Mouse (Mus musculus): Measurements from ENCODE around the gene Cobl. TPM values are rescaled to one million over a fixed set of nuclear protein-coding genes. Genes with fewer than 3 reads are reported as not detected.

Gene Cobl
- polyA plus RNA-seq, 1 experiment = 9.5 TPM

DNA sequence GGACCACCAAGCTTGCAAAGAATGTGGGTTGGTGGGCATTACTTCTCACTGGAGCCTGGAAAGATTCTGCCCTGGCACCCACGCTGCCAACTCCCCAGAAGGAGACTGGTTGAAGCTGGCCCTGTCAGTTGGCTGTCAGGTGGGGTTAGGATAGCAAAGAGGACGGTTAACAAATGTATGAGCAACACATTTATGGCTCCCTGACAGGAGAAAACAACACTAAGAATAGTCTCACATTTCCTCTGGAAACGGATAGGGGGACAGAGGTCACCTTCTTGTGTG lies 173.2 kb downstream of the Cobl start:
- Histone ChIP-seq H3K27me3 (ENCODE audit: control insufficient read depth, insufficient read depth, low read length) (no peaks in the 10 kb centered on the region), H3K4me3 (replicated peaks; ENCODE audit: insufficient read depth, low read depth, low read length) (no peak overlapping the region), H3K27ac (ENCODE audit: insufficient read depth, low read length) (no peak overlapping the region), H3K4me1 (ENCODE audit: control insufficient read depth, insufficient read depth, low read length) (no peaks in the 10 kb centered on the region)
- DNase-seq = no peak
- TF ChIP-seq POLR2A (IDR thresholded peaks at IDR 0.05; ENCODE audit: borderline replicate concordance, insufficient read depth, low read length) (no peak), CTCF (IDR thresholded peaks at IDR 0.05; ENCODE audit: borderline replicate concordance, insufficient read depth, low read depth, low read length) (no peak)
- WGBS = 9% methylated on average over 3 of the region's 3 CpGs

GRCm38 (mm10) chr11:12290911-12291653 lies 173.7 kb downstream of the Cobl start:
- TF ChIP-seq POLR2A (IDR thresholded peaks at IDR 0.05; ENCODE audit: borderline replicate concordance, insufficient read depth, low read length) (no peak), CTCF (IDR thresholded peaks at IDR 0.05; ENCODE audit: borderline replicate concordance, insufficient read depth, low read depth, low read length) (peak; percentile 55; the same call in 1 of the 2 replicates)
- no peak overlapping the region for H3K4me3 ChIP-seq (replicated peaks; ENCODE audit: insufficient read depth, low read depth, low read length)
- H3K27me3 ChIP-seq (ENCODE audit: control insufficient read depth, insufficient read depth, low read length) = no peaks in the 10 kb centered on the region
- WGBS = 40% methylated on average over 7 of the region's 7 CpGs
- peak; percentile 52 to 59 for DNase-seq
- H3K27ac ChIP-seq (ENCODE audit: insufficient read depth, low read length) = no peak overlapping the region
- H3K4me1 ChIP-seq (ENCODE audit: control insufficient read depth, insufficient read depth, low read length) = no peaks in the 10 kb centered on the region

DNA sequence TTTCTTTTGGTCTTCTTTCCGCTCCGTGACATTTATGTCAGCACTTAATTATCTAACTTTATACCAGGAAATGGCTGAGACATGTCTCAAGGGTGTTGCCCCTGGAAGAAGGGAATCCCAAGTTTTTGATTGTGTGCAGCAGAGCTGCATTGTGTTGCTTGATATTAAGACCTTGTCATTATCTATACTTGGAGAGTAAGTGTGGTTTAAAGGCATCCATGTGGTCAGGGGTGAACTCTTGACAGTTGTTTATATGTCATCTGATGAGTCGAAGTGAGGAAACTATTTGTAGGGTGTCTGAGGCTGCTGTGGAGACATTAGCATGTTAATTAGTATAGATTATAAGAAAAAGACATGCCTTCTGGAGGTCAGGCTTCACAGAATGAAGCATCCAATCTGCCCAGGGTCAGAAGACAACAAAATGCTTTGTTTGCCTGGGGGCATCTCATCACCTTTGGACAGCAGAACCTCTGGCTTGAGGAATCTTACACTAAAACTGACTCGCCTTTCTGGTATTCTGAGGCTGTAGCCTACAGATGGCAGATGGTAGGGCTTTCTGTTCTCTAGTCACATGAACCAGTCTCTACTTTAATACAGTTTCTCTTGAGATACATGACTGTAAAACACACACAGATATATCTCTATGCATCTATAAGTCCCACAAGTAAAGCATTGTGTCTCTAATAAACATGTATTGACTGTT lies 179.3 kb downstream of the Cobl start:
- Histone ChIP-seq H3K27ac (ENCODE audit: insufficient read depth, low read length) (no peak overlapping the region), H3K27me3 (ENCODE audit: control insufficient read depth, insufficient read depth, low read length) (no peaks in the 10 kb centered on the region), H3K4me3 (replicated peaks; ENCODE audit: insufficient read depth, low read depth, low read length) (no peak overlapping the region), H3K4me1 (ENCODE audit: control insufficient read depth, insufficient read depth, low read length) (no peaks in the 10 kb centered on the region)
- 90% methylated on average over 4 of the region's 4 CpGs for WGBS
- TF ChIP-seq POLR2A (IDR thresholded peaks at IDR 0.05; ENCODE audit: borderline replicate concordance, insufficient read depth, low read length) = no peak
- TF ChIP-seq CTCF (IDR thresholded peaks at IDR 0.05; ENCODE audit: borderline replicate concordance, insufficient read depth, low read depth, low read length) = no peak
- DNase-seq = no peak

DNA sequence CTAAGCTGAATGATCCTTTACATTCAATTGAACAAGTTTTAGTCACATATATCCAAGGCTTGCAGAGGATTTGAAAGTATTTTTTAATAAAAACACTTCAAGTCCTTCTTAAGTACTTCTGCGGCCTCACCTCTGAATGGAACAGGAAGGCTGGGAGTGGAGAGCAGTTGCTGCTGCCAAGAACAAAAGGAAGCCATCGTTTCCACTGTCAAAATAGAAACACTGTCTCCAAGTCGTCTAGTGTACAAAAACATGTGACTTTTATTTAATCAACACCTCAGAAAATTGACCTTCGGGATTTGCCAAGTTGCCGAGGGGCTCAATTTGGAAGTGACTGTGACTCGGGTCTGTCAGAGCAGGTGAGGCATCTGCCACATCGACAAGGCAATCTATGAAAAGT lies 184.0 kb downstream of the Cobl start:
- H3K27ac ChIP-seq (ENCODE audit: insufficient read depth, low read length) = no peak overlapping the region
- 47% methylated on average over 7 of the region's 7 CpGs for WGBS
- no peaks in the 10 kb centered on the region for H3K27me3 ChIP-seq (ENCODE audit: control insufficient read depth, insufficient read depth, low read length)
- H3K4me1 ChIP-seq (ENCODE audit: control insufficient read depth, insufficient read depth, low read length) = no peaks in the 10 kb centered on the region
- H3K4me3 ChIP-seq (replicated peaks; ENCODE audit: insufficient read depth, low read depth, low read length) = no peak overlapping the region
- TF ChIP-seq CTCF (IDR thresholded peaks at IDR 0.05; ENCODE audit: borderline replicate concordance, insufficient read depth, low read depth, low read length) = no peak
- no peak for TF ChIP-seq POLR2A (IDR thresholded peaks at IDR 0.05; ENCODE audit: borderline replicate concordance, insufficient read depth, low read length)
- no peak for DNase-seq

DNA sequence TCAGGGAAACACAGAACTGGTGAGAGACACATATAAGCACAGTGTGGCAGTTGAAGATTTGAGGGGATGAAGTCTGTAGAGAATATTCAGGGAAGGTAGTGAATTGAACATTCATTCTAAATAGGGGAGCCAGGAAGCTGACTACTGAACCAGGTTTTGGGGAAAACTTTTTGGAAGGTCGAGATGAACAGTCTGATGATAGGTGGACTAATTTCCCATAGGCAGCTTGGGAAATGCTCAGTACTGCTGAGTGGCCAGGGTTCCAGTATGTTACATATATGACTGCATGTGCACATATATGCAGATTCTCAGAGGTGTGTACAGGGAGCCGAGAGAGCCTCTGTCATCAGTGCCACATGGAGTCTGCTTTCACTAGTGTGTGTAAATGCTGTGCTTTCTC lies 190.5 kb downstream of the Cobl start:
- TF ChIP-seq CTCF (IDR thresholded peaks at IDR 0.05; ENCODE audit: borderline replicate concordance, insufficient read depth, low read depth, low read length) (no peak), POLR2A (IDR thresholded peaks at IDR 0.05; ENCODE audit: borderline replicate concordance, insufficient read depth, low read length) (no peak)
- DNase-seq = no peak
- H3K27me3 ChIP-seq (ENCODE audit: control insufficient read depth, insufficient read depth, low read length) = no peaks in the 10 kb centered on the region
- H3K27ac ChIP-seq (ENCODE audit: insufficient read depth, low read length) = no peak overlapping the region
- H3K4me1 ChIP-seq (ENCODE audit: control insufficient read depth, insufficient read depth, low read length) = no peaks in the 10 kb centered on the region
- 74% methylated on average over 2 of the region's 2 CpGs for WGBS
- no peak overlapping the region for H3K4me3 ChIP-seq (replicated peaks; ENCODE audit: insufficient read depth, low read depth, low read length)

DNA sequence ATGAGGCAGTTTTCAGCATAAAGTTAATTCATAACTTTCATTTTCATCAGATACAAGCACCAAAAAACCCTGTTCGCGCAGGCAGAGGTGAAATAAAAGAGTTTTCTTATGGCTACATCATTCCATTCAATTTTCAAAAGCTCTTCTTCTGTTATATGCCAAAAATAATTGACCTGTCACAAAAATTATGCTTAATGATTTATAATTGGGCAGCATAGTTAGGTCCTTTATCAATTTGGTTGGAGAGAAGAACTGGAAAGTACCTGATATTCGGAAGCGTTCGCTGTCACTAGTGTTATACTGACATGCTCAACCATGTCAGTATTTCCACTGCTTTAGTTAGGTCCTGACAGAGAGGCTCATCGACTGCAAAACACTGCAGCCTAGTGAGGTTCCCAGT lies 191.0 kb downstream of the Cobl start:
- TF ChIP-seq POLR2A (IDR thresholded peaks at IDR 0.05; ENCODE audit: borderline replicate concordance, insufficient read depth, low read length) (no peak), CTCF (IDR thresholded peaks at IDR 0.05; ENCODE audit: borderline replicate concordance, insufficient read depth, low read depth, low read length) (no peak)
- 84% methylated on average over 6 of the region's 6 CpGs for WGBS
- no peak for DNase-seq
- no peaks in the 10 kb centered on the region for H3K27me3 ChIP-seq (ENCODE audit: control insufficient read depth, insufficient read depth, low read length)
- no peaks in the 10 kb centered on the region for H3K4me1 ChIP-seq (ENCODE audit: control insufficient read depth, insufficient read depth, low read length)
- H3K27ac ChIP-seq (ENCODE audit: insufficient read depth, low read length) = no peak overlapping the region
- H3K4me3 ChIP-seq (replicated peaks; ENCODE audit: insufficient read depth, low read depth, low read length) = no peak overlapping the region

GRCm38 (mm10) chr11:12258411-12258810 lies 206.3 kb downstream of the Cobl start:
- DNase-seq = no peak
- Histone ChIP-seq H3K4me1 (ENCODE audit: control insufficient read depth, insufficient read depth, low read length) (no peaks in the 10 kb centered on the region), H3K27me3 (ENCODE audit: control insufficient read depth, insufficient read depth, low read length) (no peaks in the 10 kb centered on the region), H3K27ac (ENCODE audit: insufficient read depth, low read length) (no peak overlapping the region), H3K4me3 (replicated peaks; ENCODE audit: insufficient read depth, low read depth, low read length) (no peak overlapping the region)
- TF ChIP-seq CTCF (IDR thresholded peaks at IDR 0.05; ENCODE audit: borderline replicate concordance, insufficient read depth, low read depth, low read length) (no peak), POLR2A (IDR thresholded peaks at IDR 0.05; ENCODE audit: borderline replicate concordance, insufficient read depth, low read length) (no peak)
- WGBS = 83% methylated on average over 2 of the region's 2 CpGs

Measured in cerebellum, adult 2 months (tissue).